Mouse (Mus musculus) stomach, postnatal 0 days (tissue): ENCODE data around the gene Prss57.

Experiments used
- CTCF ChIP-seq: IDR thresholded peaks from 2 replicates; pipeline ENCODE4 v1.5.1; 2016; ENCODE audit warnings: antibody characterized with exemption, low read depth, mild to moderate bottlenecking, moderate library complexity
- EP300 ChIP-seq: optimal IDR thresholded peaks from 2 replicates; pipeline ENCODE3; 2016; ENCODE audit warnings: antibody characterized with exemption

GRCm38 (mm10) chr10:79756660-79757059 lies 34.1 kb downstream of the Prss57 start:
- TF ChIP-seq EP300 (no peak), CTCF (no peak)
